Mouse (Mus musculus): ENCODE measurements at regions not wholly inside any gene's neighbourhood (a gene's known extent, or its start where the extent isn't known, plus 50 kb on each side); places are given as distances from the start of the nearest gene placed in this dataset.

DNA sequence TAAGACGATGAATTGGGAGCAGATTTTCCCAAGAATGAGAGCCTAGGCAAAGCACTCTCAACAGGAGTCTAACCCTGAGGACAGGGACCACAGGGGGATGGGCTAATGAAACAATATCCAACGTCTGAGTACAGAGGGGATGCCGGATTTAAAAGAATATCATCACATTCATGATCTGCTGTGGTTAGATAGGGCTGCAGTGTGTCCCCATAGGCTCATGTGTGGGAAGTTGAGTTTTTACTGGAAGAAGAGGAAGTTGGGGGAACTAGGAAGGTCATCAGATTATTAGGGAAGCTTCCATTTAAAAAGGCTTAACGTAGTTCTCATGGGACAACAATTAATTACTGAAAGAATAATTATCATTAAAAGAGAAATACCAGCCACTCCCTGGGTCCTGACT, 120.3 kb upstream of the Fmo9 start:
- TF ChIP-seq CTCF (IDR thresholded peaks at IDR 0.05; ENCODE audit: low read depth, low read length) (no peak), POLR2A (IDR thresholded peaks at IDR 0.05; ENCODE audit: insufficient read depth, low read length) (no peak), EP300 (IDR thresholded peaks at IDR 0.05; ENCODE audit: insufficient read depth, low read depth, low read length) (no peak)
- H3K4me3 ChIP-seq (ENCODE audit: low read depth, low read length): no peak overlapping the region

DNA sequence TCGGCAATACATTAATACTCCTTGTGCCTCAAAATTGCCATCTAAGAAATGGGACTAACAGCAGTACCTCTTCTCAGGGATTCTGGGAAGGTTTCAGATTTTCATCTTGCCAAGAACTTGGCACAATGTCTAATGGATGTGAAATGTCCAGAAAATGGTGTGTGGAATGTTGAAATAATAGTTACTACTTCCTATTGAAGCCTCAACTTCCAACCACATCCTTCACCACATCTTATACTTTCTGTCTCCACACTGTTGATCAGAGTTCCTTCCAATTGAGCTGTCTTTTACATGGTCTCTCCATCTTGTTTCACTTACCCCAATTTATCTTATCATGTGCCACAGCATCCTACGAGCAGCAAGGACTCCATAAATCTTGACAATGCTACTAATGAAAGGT, 122.3 kb upstream of the Fmo9 start:
- H3K9me3 ChIP-seq (replicated peaks; ENCODE audit: control insufficient read depth, insufficient read depth, low read length, poor library complexity, severe bottlenecking): no peaks in the 10 kb centered on the region
- no peaks in the 10 kb centered on the region for H3K4me1 ChIP-seq (ENCODE audit: control insufficient read depth, insufficient read depth, low read length)
- H3K36me3 ChIP-seq (ENCODE audit: control insufficient read depth, insufficient read depth, low read length, poor library complexity, severe bottlenecking): no peaks in the 10 kb centered on the region
- H3K27ac ChIP-seq (ENCODE audit: insufficient read depth, low read length): no peak overlapping the region
- H3K9ac ChIP-seq (ENCODE audit: low read depth, poor library complexity, severe bottlenecking): no peak overlapping the region
- TF ChIP-seq POLR2A (IDR thresholded peaks at IDR 0.05; ENCODE audit: insufficient read depth, low read length) (no peak), CTCF (IDR thresholded peaks at IDR 0.05; ENCODE audit: low read depth, low read length) (no peak)
- H3K27me3 ChIP-seq (ENCODE audit: control insufficient read depth, insufficient read depth, low read length, poor library complexity, severe bottlenecking): no peaks in the 10 kb centered on the region
- no peak overlapping the region for H3K4me3 ChIP-seq (ENCODE audit: low read depth, low read length)

More for the DNA sequence above, 120.3 kb upstream of the Fmo9 start:
- H3K4me1 ChIP-seq (ENCODE audit: control insufficient read depth, insufficient read depth, low read length): no peaks in the 10 kb centered on the region
- no peaks in the 10 kb centered on the region for H3K9me3 ChIP-seq (replicated peaks; ENCODE audit: control insufficient read depth, insufficient read depth, low read length, poor library complexity, severe bottlenecking)
- no peaks in the 10 kb centered on the region for H3K36me3 ChIP-seq (ENCODE audit: control insufficient read depth, insufficient read depth, low read length, poor library complexity, severe bottlenecking)
- no peaks in the 10 kb centered on the region for H3K27me3 ChIP-seq (ENCODE audit: control insufficient read depth, insufficient read depth, low read length, poor library complexity, severe bottlenecking)
- no peak overlapping the region for H3K9ac ChIP-seq (ENCODE audit: low read depth, poor library complexity, severe bottlenecking)
- H3K27ac ChIP-seq (ENCODE audit: insufficient read depth, low read length): no peak overlapping the region

DNA sequence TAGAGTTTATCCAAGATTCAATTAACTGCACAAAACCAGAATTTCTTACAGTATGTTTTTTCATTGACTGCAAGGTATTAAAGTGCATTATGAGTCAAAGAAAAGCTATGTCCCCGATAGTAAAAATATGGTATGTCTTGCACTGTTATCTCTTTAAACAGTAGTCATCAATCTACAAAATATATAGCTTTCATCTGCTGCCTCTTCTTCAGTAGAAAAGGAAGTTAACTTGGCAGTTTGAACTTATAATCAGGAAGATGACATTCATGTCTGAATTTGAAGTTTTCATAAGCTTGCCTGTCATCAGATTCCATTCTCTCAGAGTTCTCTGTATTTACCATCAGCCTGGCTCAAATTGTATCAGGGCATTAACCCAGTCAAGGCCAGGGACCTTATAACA, 122.7 kb upstream of the Fmo9 start:
- H3K27ac ChIP-seq (ENCODE audit: insufficient read depth, low read length): no peak overlapping the region
- H3K4me1 ChIP-seq (ENCODE audit: control insufficient read depth, insufficient read depth, low read length): no peaks in the 10 kb centered on the region
- TF ChIP-seq POLR2A (IDR thresholded peaks at IDR 0.05; ENCODE audit: insufficient read depth, low read length): no peak
- TF ChIP-seq CTCF (IDR thresholded peaks at IDR 0.05; ENCODE audit: low read depth, low read length): no peak
- TF ChIP-seq EP300 (IDR thresholded peaks at IDR 0.05; ENCODE audit: insufficient read depth, low read depth, low read length): no peak
- H3K9ac ChIP-seq (ENCODE audit: low read depth, poor library complexity, severe bottlenecking): no peak overlapping the region
- no peaks in the 10 kb centered on the region for H3K27me3 ChIP-seq (ENCODE audit: control insufficient read depth, insufficient read depth, low read length, poor library complexity, severe bottlenecking)
- H3K4me3 ChIP-seq (ENCODE audit: low read depth, low read length): no peak overlapping the region
- no peaks in the 10 kb centered on the region for H3K9me3 ChIP-seq (replicated peaks; ENCODE audit: control insufficient read depth, insufficient read depth, low read length, poor library complexity, severe bottlenecking)
- H3K36me3 ChIP-seq (ENCODE audit: control insufficient read depth, insufficient read depth, low read length, poor library complexity, severe bottlenecking): no peaks in the 10 kb centered on the region

DNA sequence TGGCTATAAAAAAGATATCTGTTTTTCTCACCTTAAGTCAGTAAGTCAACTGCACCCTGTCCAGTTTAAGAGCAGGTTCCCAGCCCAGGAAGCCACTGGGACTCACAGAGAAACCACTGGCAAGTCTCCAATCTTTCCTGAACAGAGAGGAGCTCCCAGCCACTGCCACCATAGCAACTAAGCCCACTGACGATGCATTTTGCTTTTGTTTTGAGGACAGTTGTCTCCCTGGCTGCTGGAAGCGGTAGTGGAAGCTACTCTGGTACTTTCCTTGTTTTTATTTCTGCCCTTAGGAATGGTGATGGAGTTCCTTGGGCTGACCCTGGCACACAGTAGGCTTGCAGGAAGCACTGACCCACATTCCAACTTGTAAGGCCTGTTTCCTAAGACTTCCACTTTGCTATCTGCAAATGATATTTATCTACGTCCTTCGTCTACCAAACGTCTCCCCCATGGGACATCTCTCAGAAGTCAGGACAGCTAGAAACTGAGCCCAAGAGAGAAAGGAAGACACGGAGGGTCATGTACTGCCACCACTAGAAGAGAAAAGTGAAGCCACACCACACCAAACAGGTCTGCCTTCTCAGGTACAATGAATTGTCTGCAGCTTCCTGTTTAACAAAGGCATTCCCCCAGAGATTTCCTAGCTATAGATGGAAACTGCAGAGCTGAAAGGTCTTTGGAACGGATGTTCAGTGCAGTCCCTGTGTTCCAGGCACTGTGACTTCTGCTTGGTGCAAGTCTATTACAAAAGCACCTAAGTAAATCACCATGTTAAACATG, 125.7 kb upstream of the Fmo9 start:
- no peak overlapping the region for H3K27ac ChIP-seq (ENCODE audit: insufficient read depth, low read length)
- TF ChIP-seq CTCF (IDR thresholded peaks at IDR 0.05; ENCODE audit: low read depth, low read length): no peak
- H3K9ac ChIP-seq (ENCODE audit: low read depth, poor library complexity, severe bottlenecking): no peak overlapping the region
- no peaks in the 10 kb centered on the region for H3K27me3 ChIP-seq (ENCODE audit: control insufficient read depth, insufficient read depth, low read length, poor library complexity, severe bottlenecking)
- H3K9me3 ChIP-seq (replicated peaks; ENCODE audit: control insufficient read depth, insufficient read depth, low read length, poor library complexity, severe bottlenecking): no peaks in the 10 kb centered on the region
- no peaks in the 10 kb centered on the region for H3K4me1 ChIP-seq (ENCODE audit: control insufficient read depth, insufficient read depth, low read length)
- H3K4me3 ChIP-seq (ENCODE audit: low read depth, low read length): no peak overlapping the region
- no peaks in the 10 kb centered on the region for H3K36me3 ChIP-seq (ENCODE audit: control insufficient read depth, insufficient read depth, low read length, poor library complexity, severe bottlenecking)

DNA sequence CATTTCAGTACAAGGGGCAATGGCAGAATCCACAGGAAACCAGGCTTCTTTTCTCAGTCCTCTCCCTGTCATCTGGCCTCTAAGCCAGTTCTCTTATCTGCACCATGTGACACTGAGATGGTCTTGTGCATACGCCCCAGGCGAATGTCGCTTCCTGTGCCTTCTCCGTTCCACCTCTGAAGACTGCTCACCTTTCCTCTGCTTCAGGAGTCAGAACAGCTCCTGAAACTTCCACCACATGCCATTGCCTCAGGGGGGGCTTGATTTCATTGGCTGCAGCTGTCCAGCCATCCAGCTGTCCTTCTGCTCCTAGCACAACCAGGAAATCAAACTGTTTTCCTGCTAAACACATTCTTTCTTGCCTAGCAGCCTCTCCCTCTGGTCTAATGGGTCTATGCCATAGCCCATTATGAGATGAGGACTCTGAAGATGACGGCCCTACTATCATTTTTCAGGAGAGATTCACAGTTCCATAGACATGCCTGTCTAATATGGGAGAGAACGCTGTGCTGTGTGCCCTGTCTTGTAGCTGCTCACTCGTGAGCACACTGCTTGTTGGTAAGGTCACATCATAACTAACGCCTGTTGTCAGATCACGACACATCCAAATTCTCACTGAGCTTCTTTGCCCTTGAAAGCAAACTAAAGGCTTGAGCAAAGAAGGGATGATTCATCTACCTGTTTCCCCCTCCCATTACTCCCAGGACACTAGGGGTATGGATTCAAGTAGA, 129.9 kb upstream of the Fmo9 start:
- H3K4me1 ChIP-seq (ENCODE audit: control insufficient read depth, insufficient read depth, low read length): no peaks in the 10 kb centered on the region
- H3K27ac ChIP-seq (ENCODE audit: insufficient read depth, low read length): no peak overlapping the region
- no peaks in the 10 kb centered on the region for H3K9me3 ChIP-seq (replicated peaks; ENCODE audit: control insufficient read depth, insufficient read depth, low read length, poor library complexity, severe bottlenecking)
- TF ChIP-seq EP300 (IDR thresholded peaks at IDR 0.05; ENCODE audit: insufficient read depth, low read depth, low read length) (no peak), POLR2A (IDR thresholded peaks at IDR 0.05; ENCODE audit: insufficient read depth, low read length) (no peak), CTCF (IDR thresholded peaks at IDR 0.05; ENCODE audit: low read depth, low read length) (no peak)
- H3K9ac ChIP-seq (ENCODE audit: low read depth, poor library complexity, severe bottlenecking): no peak overlapping the region
- no peaks in the 10 kb centered on the region for H3K27me3 ChIP-seq (ENCODE audit: control insufficient read depth, insufficient read depth, low read length, poor library complexity, severe bottlenecking)
- H3K4me3 ChIP-seq (ENCODE audit: low read depth, low read length): no peak overlapping the region
- no peaks in the 10 kb centered on the region for H3K36me3 ChIP-seq (ENCODE audit: control insufficient read depth, insufficient read depth, low read length, poor library complexity, severe bottlenecking)

DNA sequence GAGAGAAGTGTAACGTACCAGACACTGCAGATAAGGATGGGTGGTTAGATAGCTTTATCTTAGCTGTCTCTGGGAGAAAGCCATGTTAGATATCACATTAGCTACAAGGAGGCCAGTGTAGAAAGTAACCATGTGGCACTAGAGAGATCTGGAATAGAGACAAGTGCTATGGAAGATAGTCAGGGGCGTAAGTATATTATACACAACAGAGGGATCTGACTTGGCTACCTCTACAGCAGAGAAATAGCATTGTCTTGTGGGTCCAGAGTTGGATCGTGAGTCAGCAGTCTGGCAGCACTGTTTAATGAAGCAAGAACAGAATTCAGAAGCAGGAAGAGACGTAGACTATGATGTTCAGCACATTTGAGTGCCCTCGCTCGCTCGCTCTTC, 130.4 kb upstream of the Fmo9 start:
- Histone ChIP-seq H3K9me3 (replicated peaks; ENCODE audit: control insufficient read depth, insufficient read depth, low read length, poor library complexity, severe bottlenecking) (no peaks in the 10 kb centered on the region), H3K27ac (ENCODE audit: insufficient read depth, low read length) (no peak overlapping the region), H3K27me3 (ENCODE audit: control insufficient read depth, insufficient read depth, low read length, poor library complexity, severe bottlenecking) (no peaks in the 10 kb centered on the region), H3K4me3 (ENCODE audit: low read depth, low read length) (no peak overlapping the region), H3K36me3 (ENCODE audit: control insufficient read depth, insufficient read depth, low read length, poor library complexity, severe bottlenecking) (no peaks in the 10 kb centered on the region), H3K4me1 (ENCODE audit: control insufficient read depth, insufficient read depth, low read length) (no peaks in the 10 kb centered on the region), H3K9ac (ENCODE audit: low read depth, poor library complexity, severe bottlenecking) (no peak overlapping the region)
- no peak for TF ChIP-seq EP300 (IDR thresholded peaks at IDR 0.05; ENCODE audit: insufficient read depth, low read depth, low read length)
- TF ChIP-seq CTCF (IDR thresholded peaks at IDR 0.05; ENCODE audit: low read depth, low read length): no peak
- TF ChIP-seq POLR2A (IDR thresholded peaks at IDR 0.05; ENCODE audit: insufficient read depth, low read length): no peak

Data from ES-Bruce4 (cell line).